Mouse (Mus musculus) bone marrow macrophage, adult 2 months (primary cell): ENCODE data around the gene Ccdc181.

Experiments
- CTCF ChIP-seq: IDR thresholded peaks from 2 replicates; pipeline ENCODE4 v1.5.1; 2012; ENCODE audit warnings: low read depth, mild to moderate bottlenecking, low read length, moderate library complexity
- POLR2A ChIP-seq: IDR thresholded peaks from 2 replicates; pipeline ENCODE4 v1.6.1; 2012; ENCODE audit warnings: mild to moderate bottlenecking, low read depth, low read length, borderline replicate concordance

- TF ChIP-seq POLR2A = no peak; the same call in 1 of the 2 replicates
- TF ChIP-seq CTCF = no peak
These were observed 26.7 kb upstream of the Ccdc181 start, which contains the start of gene Slc19a2 for GRCm38 (mm10) chr1:164248465-164249331.
